Mouse (Mus musculus): ENCODE measurements around the gene Nptxr. TPM values are rescaled to one million over a fixed set of nuclear protein-coding genes. Genes with fewer than 3 reads are reported as not detected.
"Not testable (repeated sequence)": the region's sequence is repeated elsewhere in the genome, so short reads cannot be mapped to it uniquely, and the experiment has no call there.

The Nptxr gene
- polyA plus RNA-seq, 1 experiment from 2014 or later: 7.2 TPM

DNA sequence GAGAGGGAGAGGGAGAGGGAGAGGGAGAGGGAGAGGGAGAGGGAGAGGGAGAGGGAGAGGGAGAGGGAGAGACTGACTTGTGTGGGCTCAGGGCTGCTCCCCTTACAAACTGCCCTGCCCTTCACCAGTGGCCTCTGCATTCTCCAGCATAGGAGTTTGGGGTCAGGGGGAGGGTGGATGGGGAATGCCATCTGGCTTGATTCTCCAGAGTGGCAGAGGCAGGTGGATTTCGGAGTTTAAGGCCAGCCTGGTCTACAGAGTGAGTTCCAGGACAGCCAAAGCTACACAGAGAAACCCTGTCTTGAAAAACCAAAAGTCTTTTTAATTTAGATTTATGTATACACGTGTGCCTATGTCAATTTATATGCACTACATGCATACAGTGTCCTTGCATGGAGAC lies 8.3 kb upstream of the Nptxr start:
- WGBS: 73% methylated on average over 2 of the region's 2 CpGs
- H3K9me3 ChIP-seq; H3K4me3 ChIP-seq (replicated peaks); H3K9ac ChIP-seq; H3K4me2 ChIP-seq; H3K36me3 ChIP-seq (replicated peaks); ATAC-seq (ENCODE audit: low FRiP score); H3K4me1 ChIP-seq; H3K27ac ChIP-seq: not testable (repeated sequence)
- H3K27me3 ChIP-seq: peaks cover 14% of the 10 kb centered on the region

DNA sequence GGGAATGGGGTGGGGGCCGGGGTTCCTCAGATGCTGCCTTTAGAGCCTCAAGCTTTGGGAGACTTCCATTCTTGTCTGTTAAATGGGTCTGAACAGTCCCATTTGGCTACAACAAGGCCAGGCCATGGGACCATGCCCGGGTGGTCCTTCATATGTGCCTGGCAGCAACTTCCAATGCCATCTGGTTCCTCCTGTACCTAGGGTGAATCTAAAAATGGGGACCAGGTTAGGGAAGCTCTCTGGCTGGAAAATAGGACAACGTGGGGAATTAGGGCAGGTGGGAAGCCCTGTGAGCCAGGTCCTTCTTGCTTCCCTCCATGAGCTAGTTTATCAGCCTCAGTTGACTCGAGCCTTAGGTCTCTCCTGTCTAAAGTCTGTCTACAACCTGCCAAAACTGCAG lies 6.4 kb upstream of the Nptxr start:
- H3K27me3 ChIP-seq: peaks cover 31% of the 10 kb centered on the region
- H3K4me1 ChIP-seq: peaks cover 4% of the 10 kb centered on the region; the same call in 1 of the 2 replicates
- H3K9ac ChIP-seq: no peak overlapping the region
- no peak overlapping the region for H3K4me2 ChIP-seq
- no peak overlapping the region for H3K4me3 ChIP-seq (replicated peaks)
- no peak for ATAC-seq (ENCODE audit: low FRiP score)
- no peaks in the 10 kb centered on the region for H3K36me3 ChIP-seq (replicated peaks)
- H3K27ac ChIP-seq: no peak overlapping the region
- H3K9me3 ChIP-seq: no peaks in the 10 kb centered on the region
- WGBS: 63% methylated on average over 4 of the region's 4 CpGs

DNA sequence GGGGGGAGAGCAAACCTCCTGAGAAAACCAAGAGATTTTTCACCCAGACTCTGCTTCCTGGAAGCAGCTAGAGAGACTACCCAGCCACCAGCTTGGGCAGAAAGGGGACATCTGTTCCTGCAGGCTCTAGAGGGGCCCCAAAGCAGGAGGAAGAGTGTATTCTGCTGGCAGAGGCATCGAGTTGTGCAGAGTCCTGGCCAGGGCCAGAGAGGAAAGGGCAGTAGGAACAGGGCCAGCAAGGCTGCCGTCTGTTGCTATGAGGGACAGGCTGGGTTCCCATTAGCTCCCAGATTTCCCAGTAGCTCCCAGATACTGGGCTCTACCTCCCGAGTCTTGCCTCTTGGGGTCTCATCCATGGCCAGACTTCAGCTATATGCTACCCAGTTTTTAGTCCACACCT lies 5.5 kb upstream of the Nptxr start:
- WGBS: 41% methylated on average over 3 of the region's 3 CpGs
- Histone ChIP-seq H3K36me3 (replicated peaks) (no peaks in the 10 kb centered on the region), H3K9me3 (no peaks in the 10 kb centered on the region), H3K4me3 (replicated peaks) (no peak overlapping the region), H3K4me1 (peaks cover 5% of the 10 kb centered on the region; the same call in 1 of the 2 replicates), H3K9ac (no peak overlapping the region), H3K27me3 (peaks cover 40% of the 10 kb centered on the region), H3K4me2 (no peak overlapping the region), H3K27ac (no peak overlapping the region)
- no peak for ATAC-seq (ENCODE audit: low FRiP score)

DNA sequence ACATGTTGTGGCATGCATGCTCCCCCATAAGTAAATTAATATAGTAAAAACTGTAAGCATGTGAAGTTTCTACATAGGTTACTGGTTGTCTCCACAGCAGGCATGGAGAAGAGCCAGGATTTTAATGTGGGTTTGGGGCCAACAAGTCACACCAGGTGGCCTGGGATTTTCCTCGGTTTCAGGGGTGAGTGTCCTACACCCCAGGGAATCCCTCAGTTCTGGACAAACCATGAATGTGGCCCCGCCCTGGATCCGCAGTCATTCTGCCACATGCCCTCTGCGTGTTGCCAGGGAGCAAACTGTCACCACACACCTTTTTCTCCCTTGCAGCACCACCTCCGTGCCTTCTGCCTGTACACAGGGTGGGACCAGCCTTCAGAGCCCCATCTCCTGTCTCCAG lies 4.1 kb upstream of the Nptxr start:
- peaks cover 54% of the 10 kb centered on the region for H3K27me3 ChIP-seq
- no peak overlapping the region for H3K4me3 ChIP-seq (replicated peaks)
- no peak overlapping the region for H3K9ac ChIP-seq
- no peak for ATAC-seq (ENCODE audit: low FRiP score)
- H3K9me3 ChIP-seq: no peaks in the 10 kb centered on the region
- peaks cover 16% of the 10 kb centered on the region for H3K4me1 ChIP-seq
- H3K36me3 ChIP-seq (replicated peaks): no peaks in the 10 kb centered on the region
- no peak overlapping the region for H3K4me2 ChIP-seq
- WGBS: 58% methylated on average over 5 of the region's 5 CpGs
- no peak overlapping the region for H3K27ac ChIP-seq

DNA sequence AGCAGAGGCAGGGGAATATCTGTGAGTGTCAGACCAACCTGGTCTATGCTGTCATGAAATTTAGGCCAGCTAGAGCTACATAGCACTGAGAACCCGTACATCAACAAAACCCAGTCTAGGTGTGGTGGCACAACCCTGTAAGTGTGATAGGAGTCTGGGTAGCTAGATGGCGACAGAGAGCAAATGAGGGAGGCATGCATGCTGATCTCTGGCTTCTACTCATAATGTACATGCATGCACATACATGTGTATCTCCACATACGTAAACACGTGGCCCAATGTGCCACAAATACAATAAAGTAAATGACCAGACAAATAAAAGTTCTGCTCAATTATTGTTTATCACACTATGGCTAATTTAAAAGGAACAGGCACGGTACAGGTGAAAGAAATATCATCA lies 3.5 kb upstream of the Nptxr start:
- H3K27me3 ChIP-seq: peaks cover 60% of the 10 kb centered on the region
- no peak overlapping the region for H3K4me2 ChIP-seq
- no peak for ATAC-seq (ENCODE audit: low FRiP score)
- no peaks in the 10 kb centered on the region for H3K9me3 ChIP-seq
- WGBS: 35% methylated on average over 5 of the region's 5 CpGs
- H3K9ac ChIP-seq: no peak overlapping the region
- H3K4me3 ChIP-seq (replicated peaks): no peak overlapping the region
- H3K27ac ChIP-seq: no peak overlapping the region
- H3K4me1 ChIP-seq: peaks cover 20% of the 10 kb centered on the region
- H3K36me3 ChIP-seq (replicated peaks): no peaks in the 10 kb centered on the region

DNA sequence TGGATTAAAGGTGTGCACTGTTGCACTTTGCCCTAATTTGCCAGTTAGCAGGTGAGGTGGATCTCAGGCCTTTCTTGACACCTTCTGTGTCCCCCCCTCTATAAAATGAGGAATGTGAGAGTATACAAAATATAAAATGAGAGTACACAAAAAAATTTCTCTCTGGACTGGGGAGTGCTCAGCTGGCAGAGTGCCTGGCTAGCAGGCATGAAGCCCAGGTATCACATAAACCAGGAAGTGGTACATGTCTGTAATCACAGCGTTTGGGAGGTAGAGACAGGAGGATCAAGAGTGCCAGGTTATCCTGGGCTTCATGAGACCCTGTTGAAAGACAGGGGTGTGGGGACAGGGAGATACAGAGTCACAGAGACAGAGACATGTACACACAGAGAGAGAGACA lies 2.5 kb upstream of the Nptxr start:
- H3K4me2 ChIP-seq: no peak overlapping the region
- no peak overlapping the region for H3K9ac ChIP-seq
- ATAC-seq (ENCODE audit: low FRiP score): no peak
- H3K27ac ChIP-seq: no peak overlapping the region
- peaks cover 71% of the 10 kb centered on the region for H3K27me3 ChIP-seq
- H3K9me3 ChIP-seq: no peaks in the 10 kb centered on the region
- 69% methylated on average over 1 of the region's 1 CpGs for WGBS
- H3K36me3 ChIP-seq (replicated peaks): no peaks in the 10 kb centered on the region
- H3K4me3 ChIP-seq (replicated peaks): no peak overlapping the region
- peaks cover 20% of the 10 kb centered on the region for H3K4me1 ChIP-seq

DNA sequence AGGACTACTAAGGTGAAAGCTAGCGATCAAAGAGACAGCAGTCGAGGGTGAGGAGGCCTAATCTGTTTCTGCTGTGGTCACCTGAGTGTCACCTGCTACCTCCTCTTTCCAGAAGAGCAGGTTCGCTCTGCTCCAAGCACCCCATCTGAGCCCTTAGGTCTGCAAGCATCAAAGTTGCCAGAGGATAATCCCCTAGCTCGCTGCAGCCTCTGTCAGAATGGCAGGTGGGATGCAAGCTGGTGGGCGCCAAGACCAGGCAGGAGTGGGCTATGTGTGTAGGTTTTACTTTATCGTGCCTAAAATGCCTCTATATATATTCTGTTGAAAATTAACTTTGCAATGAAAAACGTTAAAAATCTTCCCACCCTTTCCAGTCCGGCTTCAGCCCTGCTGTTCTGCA lies 680 bp upstream of the Nptxr start:
- Histone ChIP-seq H3K4me2 (peak overlapping the region; percentile 92), H3K27me3 (peaks cover 78% of the 10 kb centered on the region), H3K27ac (no peak overlapping the region), H3K9ac (no peak overlapping the region), H3K36me3 (replicated peaks) (no peaks in the 10 kb centered on the region), H3K9me3 (no peaks in the 10 kb centered on the region), H3K4me3 (replicated peaks) (peak overlapping the region; percentile 64; the same call in 1 of the 2 replicates), H3K4me1 (peaks cover 20% of the 10 kb centered on the region)
- ATAC-seq (ENCODE audit: low FRiP score): no peak
- WGBS: 23% methylated on average over 8 of the region's 8 CpGs

DNA sequence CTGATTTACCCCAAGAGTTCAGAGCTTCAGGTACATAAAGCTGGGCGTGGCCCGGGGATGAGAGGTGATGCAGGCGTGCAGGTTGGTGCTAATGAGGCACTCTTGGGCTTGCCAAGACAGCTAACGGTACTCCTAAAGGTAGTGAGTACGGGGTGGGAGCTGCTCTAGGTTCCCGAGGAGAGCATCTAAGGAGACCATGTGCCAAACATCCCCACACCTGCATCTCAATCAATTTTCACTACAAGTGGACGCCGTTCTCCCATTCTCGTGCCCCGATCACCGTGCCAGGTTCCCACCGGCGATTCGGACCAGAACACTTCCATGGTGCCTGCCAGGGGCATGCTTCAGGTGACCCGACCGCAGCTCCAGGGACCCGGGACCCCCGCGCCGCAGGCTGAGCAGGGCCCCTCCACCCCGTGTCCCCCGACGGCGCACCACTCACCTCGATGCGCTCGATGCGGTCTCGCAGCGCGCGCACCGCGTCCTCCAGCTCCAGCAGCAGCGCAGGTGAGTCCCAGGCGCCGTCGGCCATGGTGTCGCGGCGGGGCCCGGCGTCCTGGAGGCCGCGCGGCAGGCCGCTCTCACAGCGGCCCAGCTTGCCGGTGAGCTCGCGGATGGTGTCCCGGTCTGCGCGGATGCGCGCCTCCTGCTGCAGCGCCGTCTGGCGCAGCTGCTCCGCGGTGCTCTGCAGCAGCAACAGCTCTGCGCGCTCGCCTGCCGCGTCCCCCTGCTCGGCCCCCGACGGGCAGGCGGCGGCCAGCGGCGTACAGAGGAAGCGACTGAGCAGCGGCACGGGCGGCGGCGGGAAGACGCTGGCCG lies 824 bp downstream of the Nptxr start:
- H3K27me3 ChIP-seq: peaks cover 66% of the 10 kb centered on the region

DNA sequence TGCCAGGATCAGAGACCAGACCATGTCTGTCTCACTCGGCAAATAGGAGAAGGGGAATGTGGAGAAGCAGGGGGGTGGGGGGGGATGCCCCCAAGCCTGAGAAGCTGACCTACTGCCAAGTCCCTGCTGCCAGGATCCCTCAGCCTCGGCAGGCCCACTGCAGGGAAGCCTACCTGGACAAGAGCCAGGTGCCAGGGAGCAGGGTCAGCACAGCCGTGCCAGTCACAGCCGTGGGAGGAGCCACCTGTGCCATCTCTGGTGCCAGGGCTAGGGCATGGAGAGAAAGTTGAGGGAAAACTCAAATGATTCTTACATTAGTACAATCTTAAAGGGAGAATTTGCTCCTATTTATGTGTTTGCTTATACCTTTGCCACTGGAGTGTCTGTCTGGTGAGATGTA lies 2.3 kb downstream of the Nptxr start:
- 68% methylated on average over 4 of the region's 4 CpGs for WGBS
- H3K9ac ChIP-seq: no peak overlapping the region
- no peaks in the 10 kb centered on the region for H3K36me3 ChIP-seq (replicated peaks)
- no peak for ATAC-seq (ENCODE audit: low FRiP score)
- no peak overlapping the region for H3K27ac ChIP-seq
- H3K4me3 ChIP-seq (replicated peaks): no peak overlapping the region
- no peaks in the 10 kb centered on the region for H3K9me3 ChIP-seq
- H3K27me3 ChIP-seq: peaks cover 64% of the 10 kb centered on the region
- no peak overlapping the region for H3K4me2 ChIP-seq
- peaks cover 20% of the 10 kb centered on the region for H3K4me1 ChIP-seq

More for the DNA sequence above, 824 bp downstream of the Nptxr start:
- Histone ChIP-seq H3K4me1 (peaks cover 20% of the 10 kb centered on the region), H3K9ac (peak overlapping the region; percentile 69), H3K27ac (peak overlapping the region; percentile 58), H3K4me3 (replicated peaks) (peak overlapping the region; percentile 64), H3K4me2 (peak overlapping the region; percentile 92), H3K9me3 (no peaks in the 10 kb centered on the region), H3K36me3 (replicated peaks) (no peaks in the 10 kb centered on the region)
- peak; percentile 79 for ATAC-seq (ENCODE audit: low FRiP score)
- 5% methylated on average over 74 of the region's 81 CpGs for WGBS

DNA sequence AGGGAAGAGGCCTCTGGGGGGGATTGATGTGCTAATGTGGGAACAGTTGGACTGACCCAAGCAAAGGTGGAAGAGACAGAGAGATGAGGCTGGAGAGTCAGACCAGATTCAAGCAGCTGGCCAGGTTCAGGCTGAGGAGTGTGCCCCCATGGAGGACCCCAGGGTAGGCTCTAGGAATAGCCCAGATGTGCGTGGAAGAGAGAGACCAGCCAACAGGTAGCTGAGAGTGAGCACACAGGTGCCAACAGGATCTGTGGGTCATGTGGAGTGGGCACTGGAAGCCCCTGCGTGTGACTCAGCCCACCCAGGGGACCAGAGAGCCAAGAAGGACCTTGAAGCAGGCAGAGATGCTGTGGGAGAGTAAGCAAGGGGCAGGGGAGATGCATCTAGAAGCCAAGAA lies 2.9 kb downstream of the Nptxr start:
- Histone ChIP-seq H3K9ac (no peak overlapping the region), H3K4me2 (no peak overlapping the region), H3K9me3 (no peaks in the 10 kb centered on the region), H3K27ac (no peak overlapping the region), H3K27me3 (peaks cover 58% of the 10 kb centered on the region), H3K4me3 (replicated peaks) (no peak overlapping the region), H3K4me1 (peaks cover 20% of the 10 kb centered on the region), H3K36me3 (replicated peaks) (no peaks in the 10 kb centered on the region)
- no peak for ATAC-seq (ENCODE audit: low FRiP score)
- WGBS: 70% methylated on average over 2 of the region's 2 CpGs

DNA sequence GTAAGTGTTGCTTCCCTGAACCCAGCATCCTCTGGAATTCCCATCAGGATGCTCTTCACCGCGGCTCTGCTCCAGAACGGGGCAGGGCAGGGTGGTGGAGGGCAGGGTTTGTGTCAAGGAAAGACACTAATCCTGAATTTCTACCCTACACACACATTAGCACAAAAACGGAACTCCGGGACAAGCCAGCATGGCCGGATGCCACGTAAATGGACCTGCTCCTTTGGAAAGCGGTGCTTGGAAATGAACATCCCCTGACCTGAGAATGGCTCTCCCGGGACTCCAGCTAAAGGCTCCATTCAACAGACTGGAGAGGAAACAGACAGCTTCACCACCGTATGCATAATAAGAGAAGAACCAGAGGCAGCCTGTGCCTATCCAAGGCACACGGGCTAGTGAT lies 3.9 kb downstream of the Nptxr start:
- H3K9me3 ChIP-seq: no peaks in the 10 kb centered on the region
- ATAC-seq (ENCODE audit: low FRiP score): no peak
- no peaks in the 10 kb centered on the region for H3K36me3 ChIP-seq (replicated peaks)
- H3K27ac ChIP-seq: no peak overlapping the region
- H3K4me1 ChIP-seq: peaks cover 20% of the 10 kb centered on the region
- WGBS: 67% methylated on average over 11 of the region's 11 CpGs
- no peak overlapping the region for H3K9ac ChIP-seq
- no peak overlapping the region for H3K4me3 ChIP-seq (replicated peaks)
- H3K4me2 ChIP-seq: no peak overlapping the region
- peaks cover 48% of the 10 kb centered on the region for H3K27me3 ChIP-seq

DNA sequence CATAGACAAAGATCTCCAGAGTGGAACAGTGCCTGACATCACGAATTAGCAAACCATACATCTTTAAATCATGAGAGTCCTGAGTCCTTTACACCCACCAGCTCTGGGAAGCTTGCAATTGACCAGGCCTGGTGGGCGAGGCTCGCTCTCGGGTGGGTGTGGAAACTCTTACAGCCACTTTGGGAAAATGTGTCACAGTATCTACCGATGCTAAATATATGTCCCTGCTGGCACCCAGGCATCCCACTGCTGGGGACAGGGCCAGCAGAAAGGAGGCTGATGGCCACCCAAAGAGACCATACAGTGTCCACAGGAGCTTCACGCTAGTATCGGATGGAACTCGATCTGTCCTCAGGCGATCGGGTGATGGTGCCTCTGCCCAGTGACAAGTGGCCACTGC lies 6.0 kb downstream of the Nptxr start:
- Histone ChIP-seq H3K27ac (no peak overlapping the region), H3K9ac (no peak overlapping the region), H3K4me1 (peaks cover 3% of the 10 kb centered on the region; the same call in 1 of the 2 replicates), H3K4me2 (no peak overlapping the region), H3K4me3 (replicated peaks) (no peak overlapping the region), H3K27me3 (peaks cover 37% of the 10 kb centered on the region), H3K9me3 (no peaks in the 10 kb centered on the region), H3K36me3 (replicated peaks) (no peaks in the 10 kb centered on the region)
- 89% methylated on average over 10 of the region's 10 CpGs for WGBS
- ATAC-seq (ENCODE audit: low FRiP score): no peak

DNA sequence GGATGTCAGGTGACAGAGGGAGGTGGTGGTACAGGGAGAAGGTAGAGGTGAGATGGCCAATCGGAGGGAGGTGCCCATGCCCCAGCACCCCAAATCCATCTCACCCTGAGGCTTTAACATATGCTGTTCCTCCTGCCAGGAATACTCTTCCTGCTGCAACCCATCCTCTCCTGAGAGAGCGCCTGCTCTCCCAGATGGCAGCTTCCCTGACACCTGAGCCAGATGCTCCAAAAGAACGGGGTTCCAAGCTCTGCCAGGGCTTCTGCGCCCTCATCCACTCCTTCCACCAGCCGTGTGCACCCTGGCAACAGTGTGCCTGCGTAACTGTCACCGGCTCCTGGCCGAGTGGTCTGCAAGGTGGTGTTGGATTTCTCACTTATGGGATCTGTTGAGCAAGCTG lies 6.9 kb downstream of the Nptxr start:
- Histone ChIP-seq H3K9me3 (no peaks in the 10 kb centered on the region), H3K4me3 (replicated peaks) (no peak overlapping the region), H3K36me3 (replicated peaks) (no peaks in the 10 kb centered on the region), H3K27me3 (peaks cover 28% of the 10 kb centered on the region), H3K4me1 (peaks cover under 1% of the 10 kb centered on the region; the same call in 1 of the 2 replicates), H3K9ac (no peak overlapping the region), H3K27ac (no peak overlapping the region), H3K4me2 (no peak overlapping the region)
- ATAC-seq (ENCODE audit: low FRiP score): no peak
- 87% methylated on average over 8 of the region's 8 CpGs for WGBS
